Mouse (Mus musculus) bone marrow, adult 2 months (tissue): ENCODE results near the gene Cd200r3.

Experiments
- CTCF ChIP-seq: fragments of 200-500 bp; IDR thresholded peaks from 2 replicates; pipeline ENCODE4 v1.5.1; 2011; ENCODE audit warnings: low read length, control low read depth; ENCODE audit not compliant: control insufficient read depth, insufficient read depth
- POLR2A ChIP-seq: fragments of 200-500 bp; IDR thresholded peaks from 2 replicates; pipeline ENCODE4 v1.6.1; 2011; ENCODE audit warnings: low read depth, mild to moderate bottlenecking, control low read depth, low read length, borderline replicate concordance; ENCODE audit not compliant: control insufficient read depth

- no peak for TF ChIP-seq CTCF
- no peak for TF ChIP-seq POLR2A
Measured at GRCm38 (mm10) chr16:44984111-44984510, 40.6 kb downstream of the Cd200r3 start.
